Comparison of ENCODE assay signal across 8 mouse cellular contexts in genomic region chr1:36546888-36547471, GRCm38 (mm10). TPM values are rescaled to one million over a fixed set of nuclear protein-coding genes. Genes with fewer than 3 reads are reported as not detected.
A peak's percentile ranks its signal among the peaks of the same experiment; 100 is the strongest.
DNase-seq lines count a peak whose midpoint lies in the region; ATAC-seq and TF ChIP-seq lines count a peak whose summit lies in the region.

Ankrd39 (minus strand) TSS chr1:36547445.

- H3K36me3 ChIP-seq in hindbrain, embryonic 13.5 days, result peaks cover 43% of the 10 kb centered on the region

- H3K27ac ChIP-seq in hindbrain, embryonic 13.5 days, result peak within 1 kb of the TSS; percentile 77

- peaks cover 57% of the 10 kb centered on the region for H3K4me1 ChIP-seq in hindbrain, embryonic 13.5 days (replicated peaks)

- H3K9me3 ChIP-seq in hindbrain, embryonic 13.5 days, result no peaks in the 10 kb centered on the region

- POLR2A ChIA-PET in Patski (lab: Charles Lee), result interaction anchor here (1.0 to 1.5 kb wide), 6 partner anchors 9 to 137 kb away, joined by 3 to 5 read pairs (median 4); partner anchors contain the start of gene Sema4c

- H3K9ac ChIP-seq in hindbrain, embryonic 13.5 days, result peak within 1 kb of the TSS; percentile 79

- in situ Hi-C loops in Patski (cut with MboI; ENCODE audit: low pct_unique_long_range_greater_than_20kb), result no loop called here

- no peak for TF ChIP-seq CTCF in Patski (IDR thresholded peaks at IDR 0.05)

- H3K27me3 ChIP-seq in Patski, result no peaks in the 10 kb centered on the region
- H3K27me3 ChIP-seq in hindbrain, embryonic 13.5 days, result no peaks in the 10 kb centered on the region

- CTCF ChIA-PET in Patski (lab: Charles Lee), result interaction anchor here (0.7 to 2.8 kb wide), 32 partner anchors 8 to 201 kb away, joined by 3 to 15 read pairs (median 4); partner anchors contain the start of genes Cox5b and Gm42417

- ATAC-seq in Patski, result peak; percentile 98
- peak; percentile 96 for ATAC-seq in hindbrain, embryonic 13.5 days (ENCODE audit: low FRiP score)

- peak; percentile 97 for DNase-seq in Patski (ENCODE audit: low read depth, low spot score)
- DNase-seq in cerebellum, postnatal 14 days, result peak; percentile 98 to 99
- DNase-seq in frontal cortex, postnatal 14 days (ENCODE audit: low spot score in 2 of 2), result peak; percentile 96 to 97
- DNase-seq in layer of hippocampus, postnatal 25 days (ENCODE audit: extremely low spot score in 1 of 2, low spot score in 1 of 2), result peak; percentile 82 to 92
- DNase-seq in lung, postnatal 25 days (ENCODE audit: low spot score), result peak; percentile 99
- peak; percentile 98 for DNase-seq in retina, embryonic 14.5 days (ENCODE audit: low spot score)
- peak; percentile 97 for DNase-seq in thymus, postnatal 4 days

- H3K4me2 ChIP-seq in hindbrain, embryonic 13.5 days, result peak within 1 kb of the TSS; percentile 63

- under 1% methylated on average over 43 of the region's 43 CpGs for WGBS in hindbrain, embryonic 13.5 days

- peak within 1 kb of the TSS; percentile 57 for H3K4me3 ChIP-seq in hindbrain, embryonic 13.5 days

RNA-seq across cellular contexts. Expression of gene Ankrd39, which starts in this region (rescaled TPM):
- 11.5 TPM for polyA plus RNA-seq in Patski (2021)
- polyA plus RNA-seq in hindbrain, embryonic 13.5 days (2015; fragmentation: Nextera tagmentation; extraction: Ambion mirVana), result 22.4 TPM in 2 replicates
- 10 to 100 TPM; 10.8 to 13.3 TPM for total RNA-seq in layer of hippocampus, postnatal 25 days (2021)

Comparison
In these comparisons a context has a peak if more than half of its experiments do, and no peak if none do; other contexts are left out.
1. Peak in every context shown above with its lines: DNase-seq, ATAC-seq, H3K4me3 ChIP-seq and H3K27ac ChIP-seq.